Mouse (Mus musculus) midbrain, postnatal 0 days (tissue): ENCODE measurements around the gene Htr6. TPM values are rescaled to one million over a fixed set of nuclear protein-coding genes. Genes with fewer than 3 reads are reported as not detected.

Experiments used
- ATAC-seq: fragments of 200-750 bp; cut with Nextera tagmentation; 2 replicates; pipeline ENCODE4 v1.8.0; 2017; ENCODE audit warnings: moderate number of reproducible peaks, mild to moderate bottlenecking, moderate TSS enrichment, moderate library complexity; ENCODE audit not compliant: low FRiP score
- DNase-seq: peaks from one replicate; pipeline ENCODE4 v3.0.0-alpha.2; 2015; ENCODE audit warnings: low spot score
- H3K27ac ChIP-seq: fragments of 300-500 bp; sonication (generic); 2 replicates; pipeline ENCODE4 v1.5.1; 2014; ENCODE audit warnings: low read depth, mild to moderate bottlenecking, low read length, mixed read lengths
- H3K27me3 ChIP-seq: fragments of 300-500 bp; sonication (generic); 2 replicates; pipeline ENCODE4 v1.6.1; 2014; ENCODE audit warnings: low read length, control low read depth, mixed read lengths; ENCODE audit not compliant: insufficient read depth
- H3K36me3 ChIP-seq: fragments of 300-500 bp; sonication (generic); 2 replicates; pipeline ENCODE4 v1.6.1; 2014; ENCODE audit warnings: low read length, control low read depth, mixed read lengths; ENCODE audit not compliant: insufficient read depth
- H3K4me1 ChIP-seq: fragments of 300-500 bp; sonication (generic); 2 replicates; pipeline ENCODE4 v1.6.1; 2014; ENCODE audit warnings: mild to moderate bottlenecking, control low read depth, antibody characterized with exemption, low read length, mixed read lengths; ENCODE audit not compliant: insufficient read depth
- H3K4me2 ChIP-seq: fragments of 300-500 bp; sonication (generic); 2 replicates; pipeline ENCODE4 v1.6.1; 2014; ENCODE audit warnings: low read depth, mild to moderate bottlenecking, low read length, mixed read lengths; ENCODE audit not compliant: poor library complexity, severe bottlenecking
- H3K4me3 ChIP-seq: fragments of 300-500 bp; sonication (generic); 2 replicates; pipeline ENCODE4 v1.5.1; 2014; ENCODE audit warnings: low read depth, mild to moderate bottlenecking, low read length, moderate library complexity
- H3K9ac ChIP-seq: fragments of 300-500 bp; sonication (generic); replicated peaks from 2 replicates; pipeline ENCODE4 v1.6.1; 2014; ENCODE audit warnings: mild to moderate bottlenecking, low read length, moderate library complexity, mixed read lengths; ENCODE audit not compliant: poor library complexity, severe bottlenecking
- H3K9me3 ChIP-seq: fragments of 300-500 bp; sonication (generic); 2 replicates; pipeline ENCODE4 v1.6.1; 2016; ENCODE audit warnings: low read length, control low read depth
- CTCF ChIP-seq: IDR thresholded peaks from 2 replicates; pipeline ENCODE4 v1.5.1; 2016; ENCODE audit warnings: antibody characterized with exemption, mild to moderate bottlenecking
- WGBS: fragments of 180-500 bp; shearing (Covaris S2); extraction: QIAGEN DNeasy Blood & Tissue Kit; methylation state at CpG from one replicate; pipeline ENCODE4 v1.1.7; 2014; 5-methylcytosine and 5-hydroxymethylcytosine counted together
- polyA plus RNA-seq: library from polyadenylated mRNA; unstranded; fragments of >200 nt; fragmentation: Nextera tagmentation; extraction: Ambion mirVana; gene quantifications from 2 replicates; pipeline ENCODE4 v1.2.1, GENCODE M21; 2015
- total RNA-seq: library from RNA; depleted of rRNA; stranded (reverse); fragments of >200 nt; gene quantifications from 2 replicates; pipeline ENCODE4 v1.2.3, GENCODE M21; 2014; rRNA removed

The Htr6 gene
- 4.2 and 5.9 TPM in 2 replicates for total RNA-seq
- 1.0 and 1.1 TPM in 2 replicates for polyA plus RNA-seq

- WGBS = under 1% methylated on average over 36 of the region's 77 CpGs
- H3K27me3 ChIP-seq = peaks cover 29% of the 10 kb centered on the region
- TF ChIP-seq CTCF = no peak
Observed at GRCm38 (mm10) chr4:139075041-139075711, at the start of gene Htr6. TSS of gene Htr6 (minus strand) at chr4:139075570.

GRCm38 (mm10) chr4:139124940-139125339, 49.6 kb upstream of the Htr6 start:
- Histone ChIP-seq H3K9me3 (no peaks in the 10 kb centered on the region), H3K9ac (no peak overlapping the region), H3K27ac (no peak overlapping the region), H3K36me3 (no peaks in the 10 kb centered on the region), H3K4me1 (0 out of 2 replicates have a peak, but pooled peaks cover 5% of the 10 kb centered on the region), H3K27me3 (no peaks in the 10 kb centered on the region), H3K4me3 (no peak overlapping the region), H3K4me2 (no peak overlapping the region)
- 97% methylated on average over 6 of the region's 6 CpGs for WGBS
- ATAC-seq (no peak), DNase-seq (no peak)
- TF ChIP-seq CTCF = no peak

More at GRCm38 (mm10) chr4:139075041-139075711, at the start of gene Htr6:
- ATAC-seq (peak; percentile 62; the same call in 1 of the 2 replicates), DNase-seq (no peak)
- Histone ChIP-seq H3K4me2 (peak within 1 kb of the TSS; percentile 86), H3K36me3 (no peaks in the 10 kb centered on the region), H3K9ac (peak within 1 kb of the TSS; percentile 71), H3K9me3 (no peaks in the 10 kb centered on the region), H3K27ac (no peak within 1 kb of the TSS), H3K4me3 (peak within 1 kb of the TSS; percentile 63), H3K4me1 (no peaks in the 10 kb centered on the region)

GRCm38 (mm10) chr4:139122557-139122956, 47.2 kb upstream of the Htr6 start:
- H3K4me2 ChIP-seq = no peak overlapping the region
- DNase-seq = no peak
- ATAC-seq = no peak
- H3K27ac ChIP-seq = no peak overlapping the region
- no peaks in the 10 kb centered on the region for H3K36me3 ChIP-seq
- H3K9ac ChIP-seq = no peak overlapping the region
- WGBS = 95% methylated on average over 4 of the region's 4 CpGs
- no peaks in the 10 kb centered on the region for H3K9me3 ChIP-seq
- no peaks in the 10 kb centered on the region for H3K4me1 ChIP-seq
- TF ChIP-seq CTCF = no peak
- no peak overlapping the region for H3K4me3 ChIP-seq
- no peaks in the 10 kb centered on the region for H3K27me3 ChIP-seq

- Histone ChIP-seq H3K36me3 (no peaks in the 10 kb centered on the region), H3K4me2 (no peak overlapping the region), H3K4me3 (no peak overlapping the region), H3K9me3 (no peaks in the 10 kb centered on the region), H3K9ac (no peak overlapping the region), H3K4me1 (no peaks in the 10 kb centered on the region), H3K27ac (no peak overlapping the region), H3K27me3 (no peaks in the 10 kb centered on the region)
- no peak for TF ChIP-seq CTCF
- ATAC-seq = no peak
- 89% methylated on average over 7 of the region's 7 CpGs for WGBS
- no peak for DNase-seq
Observed at GRCm38 (mm10) chr4:139120998-139121397, 45.6 kb upstream of the Htr6 start.

- H3K27ac ChIP-seq = no peak overlapping the region
- no peak for DNase-seq
- WGBS = 88% methylated on average over 4 of the region's 4 CpGs
Observed at GRCm38 (mm10) chr4:139120281-139120814, 45.0 kb upstream of the Htr6 start.

GRCm38 (mm10) chr4:139116356-139117063, 41.1 kb upstream of the Htr6 start:
- DNase-seq = peak; percentile 49
- H3K27me3 ChIP-seq = no peaks in the 10 kb centered on the region
- ATAC-seq = no peak
- H3K4me3 ChIP-seq = no peak overlapping the region
- no peak overlapping the region for H3K9ac ChIP-seq
- WGBS = 88% methylated on average over 3 of the region's 3 CpGs
- H3K9me3 ChIP-seq = no peaks in the 10 kb centered on the region
- no peaks in the 10 kb centered on the region for H3K4me1 ChIP-seq
- H3K36me3 ChIP-seq = no peaks in the 10 kb centered on the region
- no peak for TF ChIP-seq CTCF
- H3K27ac ChIP-seq = no peak overlapping the region
- no peak overlapping the region for H3K4me2 ChIP-seq

More at GRCm38 (mm10) chr4:139120281-139120814, 45.0 kb upstream of the Htr6 start:
- Histone ChIP-seq H3K27me3 (no peaks in the 10 kb centered on the region), H3K9ac (no peak overlapping the region), H3K4me1 (no peaks in the 10 kb centered on the region), H3K4me2 (no peak overlapping the region), H3K9me3 (no peaks in the 10 kb centered on the region), H3K4me3 (no peak overlapping the region), H3K36me3 (no peaks in the 10 kb centered on the region)
- no peak for TF ChIP-seq CTCF
- no peak for ATAC-seq
